Mouse (Mus musculus): ENCODE results near the gene Sorbs1.
"Not testable (repeated sequence)": the region's sequence is repeated elsewhere in the genome, so short reads cannot be mapped to it uniquely, and the experiment has no call there.

The Sorbs1 gene

GRCm38 (mm10) chr19:40513632-40514078 is at the start of gene Sorbs1:
Gene Sorbs1 (minus strand): TSS chr19:40513779.
- DNase-seq (ENCODE audit: low read depth, low spot score) = peak; percentile 94

- not testable (repeated sequence) for DNase-seq (ENCODE audit: low read depth, low spot score)
Measured at GRCm38 (mm10) chr19:40561521-40561920, 47.9 kb upstream of the Sorbs1 start.

- DNase-seq (ENCODE audit: low read depth, low spot score) = no peak
Measured at GRCm38 (mm10) chr19:40556029-40556428, 42.5 kb upstream of the Sorbs1 start.

GRCm38 (mm10) chr19:40555136-40555535 is 41.6 kb upstream of the Sorbs1 start:
- DNase-seq (ENCODE audit: low read depth, low spot score) = no peak

GRCm38 (mm10) chr19:40554343-40554742 is 40.8 kb upstream of the Sorbs1 start:
- no peak for DNase-seq (ENCODE audit: low read depth, low spot score)

- DNase-seq (ENCODE audit: low read depth, low spot score) = no peak
Measured at GRCm38 (mm10) chr19:40553849-40554248, 40.3 kb upstream of the Sorbs1 start.

GRCm38 (mm10) chr19:40553014-40553789 is 39.6 kb upstream of the Sorbs1 start:
- no peak for DNase-seq (ENCODE audit: low read depth, low spot score)

- DNase-seq (ENCODE audit: low read depth, low spot score) = no peak
Measured at GRCm38 (mm10) chr19:40549516-40550135, 36.0 kb upstream of the Sorbs1 start.

GRCm38 (mm10) chr19:40548796-40549515 is 35.4 kb upstream of the Sorbs1 start:
- no peak for DNase-seq (ENCODE audit: low read depth, low spot score)

GRCm38 (mm10) chr19:40548386-40548785 is 34.8 kb upstream of the Sorbs1 start:
- peak; percentile 28 for DNase-seq (ENCODE audit: low read depth, low spot score)

- DNase-seq (ENCODE audit: low read depth, low spot score) = peak; percentile 81
Measured at GRCm38 (mm10) chr19:40544856-40545255, 31.3 kb upstream of the Sorbs1 start.

GRCm38 (mm10) chr19:40542776-40543175 is 29.2 kb upstream of the Sorbs1 start:
- no peak for DNase-seq (ENCODE audit: low read depth, low spot score)

- DNase-seq (ENCODE audit: low read depth, low spot score) = no peak
Measured at GRCm38 (mm10) chr19:40536526-40536925, 22.9 kb upstream of the Sorbs1 start.

- no peak for DNase-seq (ENCODE audit: low read depth, low spot score)
Measured at GRCm38 (mm10) chr19:40532525-40532924, 18.9 kb upstream of the Sorbs1 start.

- DNase-seq (ENCODE audit: low read depth, low spot score) = no peak
Measured at GRCm38 (mm10) chr19:40530323-40530722, 16.7 kb upstream of the Sorbs1 start.

- no peak for DNase-seq (ENCODE audit: low read depth, low spot score)
Measured at GRCm38 (mm10) chr19:40528254-40528653, 14.7 kb upstream of the Sorbs1 start.

- no peak for DNase-seq (ENCODE audit: low read depth, low spot score)
Measured at GRCm38 (mm10) chr19:40526367-40527014, 12.9 kb upstream of the Sorbs1 start.

GRCm38 (mm10) chr19:40523431-40524005 is 9.9 kb upstream of the Sorbs1 start:
- DNase-seq (ENCODE audit: low read depth, low spot score) = no peak

GRCm38 (mm10) chr19:40520403-40520802 is 6.8 kb upstream of the Sorbs1 start:
- DNase-seq (ENCODE audit: low read depth, low spot score) = no peak

GRCm38 (mm10) chr19:40518706-40519105 is 5.1 kb upstream of the Sorbs1 start:
- peak; percentile 53 for DNase-seq (ENCODE audit: low read depth, low spot score)

GRCm38 (mm10) chr19:40515596-40515995 is 2.0 kb upstream of the Sorbs1 start:
- DNase-seq (ENCODE audit: low read depth, low spot score) = no peak

All from 3T3-L1 (cell line).